Mouse (Mus musculus): ENCODE measurements around the gene Ror1. TPM values are rescaled to one million over a fixed set of nuclear protein-coding genes. Genes with fewer than 3 reads are reported as not detected.

The Ror1 gene
- total and polyA plus RNA-seq, 2 experiments from 2014 or later: 0.73 to 2.8 TPM

DNA sequence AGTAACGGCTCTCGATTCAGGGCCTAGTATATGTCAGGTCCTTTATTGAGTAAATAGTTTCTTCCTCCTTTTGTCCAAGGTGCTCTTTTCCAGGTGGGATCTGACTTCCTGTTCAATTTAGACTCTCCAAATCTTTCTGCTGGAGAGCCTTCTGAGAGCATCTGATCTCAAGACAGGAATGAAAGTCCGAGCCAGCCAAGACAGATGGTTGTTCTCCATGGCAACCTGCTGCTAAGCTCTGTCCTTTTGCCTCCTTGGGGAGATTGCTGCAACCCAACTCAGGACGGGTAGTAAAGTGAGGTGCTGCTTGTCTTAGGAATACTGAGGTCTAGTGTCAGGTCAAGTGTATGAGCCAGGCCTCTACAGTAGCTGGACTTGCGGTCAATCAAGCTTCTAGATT lies 25.0 kb downstream of the Ror1 start:
- ATAC-seq (ENCODE audit: low FRiP score) (no peak), DNase-seq (ENCODE audit: low spot score) (no peak)
- Histone ChIP-seq H3K27ac (ENCODE audit: low read depth, low read length) (no peak overlapping the region), H3K27me3 (ENCODE audit: insufficient read depth, low read length) (no peaks in the 10 kb centered on the region), H3K4me2 (ENCODE audit: low read depth, low read length, poor library complexity, severe bottlenecking) (no peak overlapping the region), H3K9ac (replicated peaks; ENCODE audit: low read length, poor library complexity, severe bottlenecking) (no peak overlapping the region), H3K4me3 (ENCODE audit: low read depth, low read length) (no peak overlapping the region), H3K36me3 (ENCODE audit: insufficient read depth, low read length) (no peaks in the 10 kb centered on the region), H3K9me3 (ENCODE audit: low read length) (no peaks in the 10 kb centered on the region), H3K4me1 (ENCODE audit: insufficient read depth, low read length) (no peaks in the 10 kb centered on the region)
- no peak for TF ChIP-seq CTCF (IDR thresholded peaks at IDR 0.05)
- 82% methylated on average over 5 of the region's 5 CpGs for WGBS

DNA sequence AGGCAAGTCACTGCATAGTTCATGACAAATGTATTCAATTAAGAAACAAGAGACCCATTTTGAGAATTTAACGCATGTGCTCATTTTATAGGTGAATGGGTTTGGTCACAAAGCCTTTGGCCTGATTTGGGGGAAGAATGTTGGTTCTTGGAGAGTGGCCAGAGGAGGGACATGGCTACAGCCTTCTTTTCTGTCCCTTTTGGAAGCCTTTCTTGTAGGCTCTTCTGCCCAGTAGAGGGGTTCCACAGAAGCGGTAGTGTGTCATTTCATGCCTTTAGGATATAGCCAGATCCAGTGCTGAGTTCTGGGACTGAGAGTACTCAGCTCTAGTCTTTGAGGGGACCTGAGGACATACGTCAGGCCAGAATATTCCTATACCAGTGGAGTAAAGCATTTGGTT lies 26.8 kb downstream of the Ror1 start:
- Histone ChIP-seq H3K4me1 (ENCODE audit: insufficient read depth, low read length) (no peaks in the 10 kb centered on the region), H3K27me3 (ENCODE audit: insufficient read depth, low read length) (no peaks in the 10 kb centered on the region), H3K4me3 (ENCODE audit: low read depth, low read length) (no peak overlapping the region), H3K9ac (replicated peaks; ENCODE audit: low read length, poor library complexity, severe bottlenecking) (no peak overlapping the region), H3K4me2 (ENCODE audit: low read depth, low read length, poor library complexity, severe bottlenecking) (no peak overlapping the region), H3K36me3 (ENCODE audit: insufficient read depth, low read length) (no peaks in the 10 kb centered on the region), H3K9me3 (ENCODE audit: low read length) (no peaks in the 10 kb centered on the region), H3K27ac (ENCODE audit: low read depth, low read length) (no peak overlapping the region)
- no peak for DNase-seq (ENCODE audit: low spot score)
- ATAC-seq (ENCODE audit: low FRiP score): no peak
- TF ChIP-seq CTCF (IDR thresholded peaks at IDR 0.05): no peak
- 92% methylated on average over 3 of the region's 3 CpGs for WGBS

DNA sequence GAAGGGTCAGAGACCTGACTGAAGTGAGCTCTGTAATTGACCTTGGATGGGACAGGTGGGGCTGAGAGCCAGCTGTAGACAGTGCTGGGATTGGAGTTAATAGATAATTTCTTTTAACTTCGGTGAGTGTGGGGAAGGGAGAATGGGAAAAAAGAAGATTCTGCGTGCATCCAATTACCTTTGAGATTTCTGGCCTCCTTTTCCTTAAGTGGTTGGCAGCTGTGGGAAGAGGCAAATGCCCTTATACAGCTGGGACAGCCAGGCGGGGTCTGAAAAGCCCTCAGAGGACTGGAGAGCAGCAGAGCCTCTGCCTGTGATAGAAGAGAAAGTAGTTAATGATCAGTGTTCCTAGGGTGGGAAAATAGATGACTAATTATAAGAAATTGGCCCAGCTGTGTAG lies 27.9 kb downstream of the Ror1 start:
- H3K4me3 ChIP-seq (ENCODE audit: low read depth, low read length): no peak overlapping the region
- no peak overlapping the region for H3K4me2 ChIP-seq (ENCODE audit: low read depth, low read length, poor library complexity, severe bottlenecking)
- H3K9me3 ChIP-seq (ENCODE audit: low read length): no peaks in the 10 kb centered on the region
- H3K36me3 ChIP-seq (ENCODE audit: insufficient read depth, low read length): no peaks in the 10 kb centered on the region
- H3K27me3 ChIP-seq (ENCODE audit: insufficient read depth, low read length): no peaks in the 10 kb centered on the region
- no peak for TF ChIP-seq CTCF (IDR thresholded peaks at IDR 0.05)
- ATAC-seq (ENCODE audit: low FRiP score) (no peak), DNase-seq (ENCODE audit: low spot score) (no peak)
- H3K4me1 ChIP-seq (ENCODE audit: insufficient read depth, low read length): no peaks in the 10 kb centered on the region
- no peak overlapping the region for H3K27ac ChIP-seq (ENCODE audit: low read depth, low read length)
- H3K9ac ChIP-seq (replicated peaks; ENCODE audit: low read length, poor library complexity, severe bottlenecking): no peak overlapping the region
- 84% methylated on average over 3 of the region's 3 CpGs for WGBS

DNA sequence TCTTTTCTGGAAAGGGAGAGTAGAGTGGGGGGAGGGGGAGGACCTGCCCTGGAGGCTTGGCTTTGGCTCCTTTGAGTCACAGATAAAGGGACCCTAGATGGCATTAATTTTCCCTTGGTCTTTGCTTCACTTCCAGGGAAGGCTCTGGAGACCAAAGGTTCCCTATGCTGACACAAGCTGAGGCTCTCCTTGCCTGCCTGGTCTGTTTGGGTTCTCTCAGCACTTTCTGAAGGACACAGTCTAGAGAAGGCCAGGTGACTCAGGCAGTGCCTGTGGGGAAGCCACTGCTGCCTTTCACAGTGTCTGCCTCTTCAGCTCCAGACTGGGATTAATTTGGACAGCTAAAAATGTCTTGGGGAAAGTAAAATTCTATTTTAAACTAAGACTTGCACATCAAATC lies 28.5 kb downstream of the Ror1 start:
- Histone ChIP-seq H3K4me3 (ENCODE audit: low read depth, low read length) (no peak overlapping the region), H3K4me2 (ENCODE audit: low read depth, low read length, poor library complexity, severe bottlenecking) (no peak overlapping the region), H3K9me3 (ENCODE audit: low read length) (no peaks in the 10 kb centered on the region), H3K27ac (ENCODE audit: low read depth, low read length) (no peak overlapping the region), H3K27me3 (ENCODE audit: insufficient read depth, low read length) (no peaks in the 10 kb centered on the region), H3K36me3 (ENCODE audit: insufficient read depth, low read length) (no peaks in the 10 kb centered on the region), H3K9ac (replicated peaks; ENCODE audit: low read length, poor library complexity, severe bottlenecking) (no peak overlapping the region), H3K4me1 (ENCODE audit: insufficient read depth, low read length) (no peaks in the 10 kb centered on the region)
- DNase-seq (ENCODE audit: low spot score) (no peak), ATAC-seq (ENCODE audit: low FRiP score) (no peak)
- no peak for TF ChIP-seq CTCF (IDR thresholded peaks at IDR 0.05)

DNA sequence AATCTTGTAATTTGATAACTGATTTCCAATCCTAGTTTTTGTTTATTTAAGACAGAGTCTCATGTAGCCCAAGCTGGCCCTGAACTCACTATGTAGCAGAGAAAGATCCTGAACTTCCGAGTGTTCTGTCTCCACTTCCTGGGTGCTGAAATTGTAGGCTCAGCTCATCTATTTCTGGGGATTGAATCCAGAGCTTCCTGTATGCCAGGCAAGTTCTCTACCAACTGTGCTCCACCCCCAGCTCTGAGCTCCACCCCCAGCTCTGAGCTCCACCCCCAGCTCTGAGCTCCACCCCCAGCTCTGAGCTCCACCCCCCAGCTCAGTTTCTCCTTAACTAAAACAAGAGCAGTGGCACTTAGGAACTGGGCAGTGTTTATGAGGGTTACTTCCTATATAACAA lies 29.3 kb downstream of the Ror1 start:
- Histone ChIP-seq H3K36me3 (ENCODE audit: insufficient read depth, low read length) (no peaks in the 10 kb centered on the region), H3K27ac (ENCODE audit: low read depth, low read length) (no peak overlapping the region), H3K9ac (replicated peaks; ENCODE audit: low read length, poor library complexity, severe bottlenecking) (no peak overlapping the region), H3K4me2 (ENCODE audit: low read depth, low read length, poor library complexity, severe bottlenecking) (no peak overlapping the region), H3K9me3 (ENCODE audit: low read length) (no peaks in the 10 kb centered on the region), H3K4me3 (ENCODE audit: low read depth, low read length) (no peak overlapping the region), H3K27me3 (ENCODE audit: insufficient read depth, low read length) (no peaks in the 10 kb centered on the region), H3K4me1 (ENCODE audit: insufficient read depth, low read length) (no peaks in the 10 kb centered on the region)
- DNase-seq (ENCODE audit: low spot score) (no peak), ATAC-seq (ENCODE audit: low FRiP score) (no peak)
- WGBS: 94% methylated on average over 1 of the region's 1 CpGs
- no peak for TF ChIP-seq CTCF (IDR thresholded peaks at IDR 0.05)

DNA sequence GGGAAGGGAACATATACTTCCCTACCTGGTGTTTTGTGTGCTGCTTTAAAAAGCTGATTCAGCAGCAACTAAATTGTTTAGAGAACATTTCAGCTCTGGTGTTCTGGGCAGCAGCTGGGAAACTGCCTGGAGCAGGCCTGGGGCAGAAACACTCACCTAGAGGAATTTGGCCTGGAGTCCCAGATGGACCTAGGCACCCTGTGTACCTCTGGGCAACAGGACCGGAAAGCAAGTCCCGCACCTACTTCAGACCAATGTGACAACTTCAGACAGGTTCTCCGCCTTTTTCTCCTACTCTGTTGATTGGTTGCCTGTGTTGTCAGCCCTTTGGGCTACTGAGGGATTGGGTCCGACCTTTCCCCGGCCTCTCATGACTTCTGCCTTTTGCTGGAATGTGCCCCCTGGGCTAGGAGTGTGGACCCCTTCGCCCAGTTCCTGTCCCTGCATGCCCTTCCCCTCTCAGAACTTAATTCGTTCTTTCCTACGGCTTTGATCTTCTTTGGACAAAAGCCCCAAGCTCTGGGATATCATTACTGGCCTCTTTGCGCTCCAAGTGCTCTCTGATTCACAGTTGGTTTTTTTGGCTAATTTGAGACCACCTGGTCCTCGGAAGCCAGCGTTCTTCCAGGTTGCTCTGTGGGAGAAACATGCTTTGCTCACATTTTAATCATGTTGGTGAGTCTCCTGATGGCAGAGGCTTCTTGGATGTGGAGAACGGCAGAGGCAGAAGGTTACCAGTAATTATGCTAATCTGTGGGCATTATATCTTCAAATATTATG lies 31.1 kb downstream of the Ror1 start:
- DNase-seq (ENCODE audit: low spot score): no peak
- WGBS: 43% methylated on average over 12 of the region's 12 CpGs
- H3K4me1 ChIP-seq (ENCODE audit: insufficient read depth, low read length): no peaks in the 10 kb centered on the region

More for the DNA sequence above, 31.1 kb downstream of the Ror1 start:
- no peak for ATAC-seq (ENCODE audit: low FRiP score)
- Histone ChIP-seq H3K27ac (ENCODE audit: low read depth, low read length) (no peak overlapping the region), H3K27me3 (ENCODE audit: insufficient read depth, low read length) (no peaks in the 10 kb centered on the region), H3K9ac (replicated peaks; ENCODE audit: low read length, poor library complexity, severe bottlenecking) (no peak overlapping the region), H3K36me3 (ENCODE audit: insufficient read depth, low read length) (no peaks in the 10 kb centered on the region), H3K4me3 (ENCODE audit: low read depth, low read length) (no peak overlapping the region), H3K4me2 (ENCODE audit: low read depth, low read length, poor library complexity, severe bottlenecking) (no peak overlapping the region), H3K9me3 (ENCODE audit: low read length) (no peaks in the 10 kb centered on the region)
- no peak for TF ChIP-seq CTCF (IDR thresholded peaks at IDR 0.05)
